Mouse (Mus musculus) ovary, postnatal 14 days (tissue): ENCODE data around the gene Slc19a2.

ENCODE experiments used
- DNase-seq: peaks from one replicate; pipeline ENCODE4 v3.0.0; 2022; ENCODE audit warnings: low spot score

The Slc19a2 gene

DNA sequence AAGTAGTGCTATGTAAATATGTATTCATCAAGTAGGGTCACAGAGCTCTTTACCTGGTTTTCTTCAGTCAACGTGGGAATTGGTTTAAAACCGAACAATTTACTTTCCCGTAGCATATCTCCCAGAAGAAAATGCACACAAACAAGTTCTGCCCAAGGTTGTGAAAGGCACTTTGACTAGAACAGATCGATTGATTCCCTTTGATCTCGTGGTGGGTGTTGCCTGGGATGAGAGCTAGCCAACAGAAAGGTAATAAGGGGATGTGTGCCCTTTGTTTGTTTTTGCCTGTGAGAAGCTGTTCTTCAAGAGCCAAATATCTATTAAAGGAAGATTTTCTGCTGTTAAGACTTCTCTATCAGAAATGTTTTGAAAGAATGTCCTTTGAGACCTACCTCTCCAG is 3.7 kb downstream of the Slc19a2 start:
- no peak for DNase-seq

DNA sequence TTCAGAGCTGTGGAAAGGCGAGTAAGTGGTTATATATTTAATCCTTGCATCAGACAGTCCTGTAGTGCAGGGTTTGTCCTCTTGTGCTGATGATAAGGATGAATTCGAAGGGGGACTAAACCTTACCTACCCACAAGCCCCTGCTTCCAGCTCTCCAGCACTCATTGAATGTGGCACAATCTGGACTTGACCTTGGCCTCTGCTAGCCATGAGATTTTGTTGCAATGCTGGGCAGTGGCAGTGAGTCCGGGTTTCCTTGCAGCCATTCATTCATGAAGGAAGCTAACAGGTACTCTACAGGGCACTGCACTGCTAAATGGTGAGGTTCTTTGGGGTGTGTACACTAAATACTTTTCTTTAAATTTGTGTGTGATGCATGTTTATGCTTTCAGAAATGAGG is 6.0 kb downstream of the Slc19a2 start:
- DNase-seq: no peak

DNA sequence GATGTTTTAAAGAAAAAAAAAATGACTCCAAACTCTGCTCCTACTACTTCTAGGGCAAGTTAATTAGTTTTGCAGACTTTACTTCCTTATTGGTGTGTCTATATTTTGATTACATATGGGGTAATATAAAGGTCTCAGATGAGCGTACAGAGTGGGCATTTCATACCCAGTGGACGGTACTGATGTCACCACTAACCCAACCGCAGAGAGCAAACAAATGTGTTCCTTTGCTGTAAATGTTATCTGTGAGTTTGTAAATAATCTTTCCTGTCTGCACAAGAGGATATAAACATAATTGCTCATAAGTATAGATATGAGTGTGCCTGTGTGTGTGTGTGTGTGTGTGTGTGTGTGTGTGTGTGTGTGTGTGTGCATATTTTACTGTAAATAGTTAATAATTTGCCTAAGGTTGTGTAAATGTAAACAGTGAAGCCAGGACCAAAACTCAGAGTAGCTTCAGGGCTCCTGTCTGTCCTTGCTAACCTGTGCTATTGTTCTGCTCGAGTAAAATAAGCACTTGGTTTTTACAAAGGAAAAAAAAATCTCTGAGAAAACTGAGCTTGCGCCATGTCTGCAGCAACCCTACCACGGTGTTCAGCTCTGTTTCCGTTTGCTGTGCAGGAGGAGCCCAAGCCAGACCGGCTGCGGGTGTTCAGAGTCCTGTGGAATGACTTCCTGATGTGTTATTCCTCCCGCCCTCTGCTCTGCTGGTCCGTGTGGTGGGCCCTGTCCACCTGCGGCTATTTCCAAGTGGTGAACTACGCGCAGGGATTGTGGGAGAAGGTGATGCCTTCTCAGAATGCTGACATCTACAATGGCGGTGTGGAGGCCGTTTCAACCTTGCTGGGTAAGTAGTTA is 11.6 kb downstream of the Slc19a2 start:
- DNase-seq: no peak

DNA sequence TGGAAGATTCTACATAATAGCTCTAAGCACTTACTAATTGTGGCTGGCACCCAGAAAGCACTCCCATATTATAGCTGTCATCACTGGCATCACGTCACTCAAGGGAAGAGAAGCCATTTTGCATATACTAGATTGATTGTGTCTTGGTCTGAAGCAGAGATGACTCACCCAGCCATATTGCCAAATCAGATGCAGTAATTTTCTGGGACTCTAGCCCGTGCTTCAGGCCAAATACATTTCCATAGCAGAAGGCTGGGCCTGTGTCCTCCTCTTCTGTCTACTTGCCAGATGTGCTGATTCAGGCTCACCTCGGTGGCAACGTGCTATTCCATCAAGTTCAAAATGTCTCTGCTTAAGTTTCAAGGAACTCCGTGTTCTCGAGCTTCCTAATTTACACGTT is 12.7 kb downstream of the Slc19a2 start:
- DNase-seq: no peak

DNA sequence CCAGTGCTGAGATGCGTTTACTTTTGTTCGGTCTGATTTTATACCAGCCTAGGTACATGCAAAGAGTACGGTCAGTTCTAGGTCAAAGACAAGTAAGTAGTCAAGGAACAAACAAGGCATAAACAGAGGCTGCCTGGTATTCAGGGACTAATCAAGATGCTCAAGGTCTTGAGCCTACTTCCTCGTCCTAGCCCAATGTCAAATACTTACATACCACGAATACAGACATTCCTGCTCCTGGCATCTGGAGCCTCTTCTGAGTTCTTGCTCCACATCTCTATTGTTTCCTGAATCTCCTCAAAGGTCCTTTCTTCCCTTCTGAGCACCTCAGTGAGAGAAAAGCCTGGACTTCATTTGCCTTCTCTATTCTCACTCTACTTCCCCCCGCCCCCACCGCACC is 22.1 kb downstream of the Slc19a2 start:
- DNase-seq: no peak

DNA sequence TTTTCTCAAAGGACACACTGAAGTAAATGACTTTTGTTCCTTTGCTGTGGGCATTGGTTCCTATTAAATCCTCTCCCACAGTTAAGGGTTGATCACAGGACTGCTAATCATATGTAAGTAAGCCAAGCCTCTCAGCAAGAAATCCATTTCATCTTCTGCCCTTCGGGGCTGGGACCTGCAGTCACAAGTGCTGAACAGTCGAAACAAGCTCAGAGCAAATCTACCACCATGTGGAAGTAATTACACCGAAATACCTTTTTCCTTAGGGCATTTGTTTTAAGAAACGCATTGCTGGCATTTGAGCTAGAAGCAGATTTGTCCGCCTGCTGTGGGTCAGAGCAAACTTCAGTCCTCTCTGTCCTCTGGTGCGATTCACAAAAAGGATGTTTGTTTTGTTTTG is 24.8 kb downstream of the Slc19a2 start:
- no peak for DNase-seq

DNA sequence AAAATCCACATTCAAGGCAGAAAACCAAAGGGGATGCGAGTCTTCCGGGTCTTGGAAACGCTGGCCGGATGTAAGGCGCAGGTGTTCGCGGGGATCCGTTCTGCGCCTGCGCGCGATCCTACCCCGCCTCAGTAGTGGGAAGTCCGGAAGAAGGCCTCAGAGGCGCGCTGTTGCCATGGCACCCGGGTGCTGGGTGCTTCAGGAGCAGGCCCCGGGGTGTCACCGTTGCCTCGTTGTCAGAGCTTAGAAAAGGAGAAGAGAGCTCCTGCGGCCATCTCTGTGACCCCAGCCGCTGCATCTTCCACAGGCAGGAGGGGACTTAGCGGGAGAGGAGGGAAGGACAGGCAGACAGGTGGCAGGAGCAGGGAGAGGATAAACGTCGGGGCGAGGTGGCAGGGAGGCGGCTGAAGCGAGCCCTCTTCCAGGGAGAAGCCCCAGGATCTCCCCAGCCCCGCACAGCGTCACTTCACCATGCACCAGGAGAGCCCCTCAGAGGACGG is 26.7 kb downstream of the Slc19a2 start, which contains the start of gene Ccdc181:
TSS of gene Ccdc181 (plus strand) at position 131 of the 500 bp plus-strand sequence.
- peak; percentile 80 for DNase-seq

DNA sequence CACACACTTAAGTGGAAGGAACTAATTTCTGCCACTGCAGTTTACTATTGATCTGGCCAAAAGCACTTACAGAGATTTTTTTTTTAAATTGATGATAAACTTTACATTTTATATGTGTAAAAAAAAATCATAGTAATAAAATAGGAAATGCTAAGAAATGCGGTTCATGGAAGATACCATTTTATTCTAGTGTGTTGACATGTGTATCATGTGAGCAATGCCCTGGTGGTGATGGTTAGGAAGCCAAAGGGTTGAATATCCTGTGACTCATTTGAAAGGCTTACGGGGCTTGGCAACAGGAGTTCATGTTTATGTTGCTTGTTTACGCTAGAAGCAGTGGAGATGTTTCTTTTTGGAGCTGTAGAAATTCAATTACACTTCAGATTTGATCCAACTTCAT is 27.7 kb downstream of the Slc19a2 start:
- no peak for DNase-seq

DNA sequence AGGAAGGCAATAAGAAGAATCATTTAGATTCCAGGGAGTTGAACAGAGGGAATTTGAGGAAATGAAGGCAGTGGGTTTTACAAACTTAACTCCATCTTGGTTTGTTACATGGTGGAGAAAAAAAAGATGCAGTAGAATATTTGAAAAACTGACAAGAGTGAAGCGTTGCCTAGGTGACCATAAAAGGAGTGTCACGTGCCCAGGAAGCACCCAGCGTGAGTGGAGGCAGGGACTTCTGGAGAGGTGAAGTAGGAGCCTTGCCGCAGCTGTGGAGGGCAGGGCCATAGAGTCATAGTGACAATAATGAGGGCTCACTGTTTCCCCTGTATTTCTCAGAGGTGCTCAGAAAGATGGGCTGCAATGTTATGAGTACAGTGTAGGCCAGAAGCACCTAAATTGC is 30.5 kb downstream of the Slc19a2 start:
- DNase-seq: no peak

DNA sequence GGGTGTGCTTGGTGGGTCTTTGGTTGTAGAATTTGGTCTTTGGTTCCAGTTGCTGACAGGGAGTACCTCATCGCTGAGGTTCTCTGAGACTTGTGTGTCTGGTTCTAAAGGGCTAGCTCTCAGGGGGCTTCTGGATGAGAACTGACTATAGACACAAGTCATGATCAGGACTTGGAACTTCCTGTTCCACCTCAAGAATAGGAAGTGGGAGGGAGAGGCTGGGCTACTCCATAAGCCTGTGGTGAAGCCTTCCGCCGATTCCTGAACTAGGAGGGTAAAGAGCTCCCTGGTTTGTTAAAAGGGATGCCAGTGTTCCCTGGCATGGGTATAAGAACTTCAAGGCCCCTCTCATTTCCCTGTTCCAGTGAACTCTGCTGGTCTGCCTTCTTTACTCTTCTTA is 35.2 kb downstream of the Slc19a2 start:
- DNase-seq: no peak

DNA sequence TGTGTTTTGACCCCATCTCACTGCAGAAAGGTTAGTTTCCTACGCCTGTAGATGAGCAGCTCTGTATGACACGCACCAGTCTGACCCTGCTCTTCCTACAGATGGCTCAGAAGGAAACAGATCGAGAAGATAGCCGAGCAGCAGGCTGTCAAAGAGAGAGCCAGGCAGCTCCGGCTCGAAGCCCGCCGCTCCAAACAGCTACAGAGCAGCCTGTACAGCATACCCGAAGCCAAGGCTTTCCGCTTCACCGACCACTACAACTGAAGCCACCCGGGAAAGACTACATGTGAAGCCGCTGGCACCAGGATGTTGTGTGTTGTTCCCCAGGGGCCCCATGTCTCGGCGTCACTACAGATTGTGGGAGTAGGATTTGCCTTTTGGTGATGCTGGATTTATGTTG is 38.6 kb downstream of the Slc19a2 start:
- no peak for DNase-seq

DNA sequence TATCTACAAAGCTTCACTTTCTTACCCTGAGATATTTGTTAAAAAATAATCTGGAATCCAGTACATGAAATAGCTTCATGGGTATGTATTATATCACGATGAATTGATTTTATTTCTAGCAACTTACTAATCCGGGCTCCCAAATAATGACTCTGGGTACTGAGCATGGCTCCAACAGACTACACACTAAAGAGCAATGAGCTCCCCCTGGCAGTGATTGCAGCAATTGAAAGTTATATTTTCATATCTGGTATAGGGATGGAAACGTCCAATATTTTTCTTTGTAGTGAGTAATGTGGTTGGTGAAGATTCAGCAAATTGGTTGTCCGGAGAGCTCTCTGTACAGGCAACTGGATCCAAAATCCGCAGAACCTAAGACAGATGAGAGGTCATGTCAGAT is 43.2 kb downstream of the Slc19a2 start:
- no peak for DNase-seq

DNA sequence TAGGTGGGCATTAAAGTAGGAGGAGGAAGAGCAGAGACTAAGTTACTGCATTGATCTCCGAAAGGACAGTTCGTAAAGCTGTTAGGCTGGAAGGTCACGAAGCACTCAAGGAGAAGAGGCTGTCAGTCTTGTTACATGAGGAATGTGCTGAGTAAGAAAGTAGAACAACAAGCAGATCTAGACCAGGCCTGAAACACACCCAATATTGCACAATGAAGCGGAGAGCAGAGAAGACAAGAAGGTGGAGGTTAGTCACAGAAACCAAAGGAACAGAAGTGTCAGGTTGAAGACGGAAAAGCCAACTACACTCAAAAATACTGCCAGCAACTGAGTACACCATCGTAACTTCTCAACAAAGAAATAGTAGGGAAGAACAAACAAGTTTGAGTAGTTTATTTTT is 45.2 kb downstream of the Slc19a2 start:
- DNase-seq: no peak

DNA sequence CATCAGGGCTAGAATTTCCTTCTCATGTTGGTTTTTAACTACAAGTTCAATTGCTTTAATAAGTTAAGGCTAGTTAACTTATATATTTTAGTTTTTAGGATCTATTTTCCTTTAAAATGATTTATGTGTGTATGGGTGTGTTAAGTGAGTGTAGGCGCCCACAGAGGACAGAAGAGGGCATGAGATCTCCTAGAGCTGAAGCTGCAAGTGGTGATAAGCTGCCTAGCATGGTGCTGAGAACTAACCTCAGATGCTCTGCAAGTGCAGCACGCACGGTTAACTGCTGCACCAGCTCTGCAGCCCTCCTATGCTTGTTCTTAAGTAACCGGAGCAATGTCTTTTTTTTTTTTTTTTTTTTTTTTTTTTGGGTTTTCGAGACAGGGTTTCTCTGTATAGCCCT is 47.6 kb downstream of the Slc19a2 start:
- no peak for DNase-seq

DNA sequence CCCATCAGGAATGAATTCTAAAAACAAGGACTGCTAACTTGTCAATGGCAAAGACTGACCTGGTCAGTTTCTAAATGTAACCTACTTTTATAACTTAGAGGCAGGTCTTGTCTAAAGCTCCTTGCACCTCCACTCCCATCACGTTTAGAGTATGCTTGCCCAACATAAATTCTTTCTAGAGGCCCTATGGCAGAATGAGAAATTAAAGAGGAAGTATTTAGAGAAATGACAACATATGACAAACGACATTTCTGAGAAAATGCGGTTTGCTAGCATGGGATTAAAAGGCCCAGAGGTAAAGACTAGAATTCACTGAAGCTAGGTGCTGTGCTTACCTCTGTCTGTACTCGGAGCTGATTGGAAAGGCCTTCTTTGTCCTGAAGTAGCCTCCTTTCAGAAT is 53.1 kb downstream of the Slc19a2 start:
- DNase-seq: no peak

DNA sequence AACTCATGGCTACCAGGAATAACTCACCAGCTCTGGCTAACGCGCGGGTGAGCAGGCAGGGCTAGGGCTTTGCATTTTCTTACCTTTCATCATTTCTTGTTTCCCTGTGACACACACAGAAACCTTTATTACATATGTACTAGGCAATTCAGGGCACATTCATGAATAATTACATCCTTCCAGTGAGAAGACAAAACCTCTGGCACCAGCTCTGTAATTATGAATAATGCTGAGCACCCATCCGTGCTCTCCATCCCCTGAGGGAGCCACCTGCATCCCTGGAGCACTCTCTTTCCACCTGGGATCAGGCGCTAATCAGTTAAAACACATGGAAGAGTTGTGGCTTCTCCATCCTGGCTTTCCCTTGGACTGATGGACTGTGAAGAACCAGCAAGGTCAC is 55.0 kb downstream of the Slc19a2 start, which contains the start of gene Nme7:
TSS of gene Nme7 (plus strand) at position 301 of the 400 bp plus-strand sequence.
- DNase-seq: no peak

DNA sequence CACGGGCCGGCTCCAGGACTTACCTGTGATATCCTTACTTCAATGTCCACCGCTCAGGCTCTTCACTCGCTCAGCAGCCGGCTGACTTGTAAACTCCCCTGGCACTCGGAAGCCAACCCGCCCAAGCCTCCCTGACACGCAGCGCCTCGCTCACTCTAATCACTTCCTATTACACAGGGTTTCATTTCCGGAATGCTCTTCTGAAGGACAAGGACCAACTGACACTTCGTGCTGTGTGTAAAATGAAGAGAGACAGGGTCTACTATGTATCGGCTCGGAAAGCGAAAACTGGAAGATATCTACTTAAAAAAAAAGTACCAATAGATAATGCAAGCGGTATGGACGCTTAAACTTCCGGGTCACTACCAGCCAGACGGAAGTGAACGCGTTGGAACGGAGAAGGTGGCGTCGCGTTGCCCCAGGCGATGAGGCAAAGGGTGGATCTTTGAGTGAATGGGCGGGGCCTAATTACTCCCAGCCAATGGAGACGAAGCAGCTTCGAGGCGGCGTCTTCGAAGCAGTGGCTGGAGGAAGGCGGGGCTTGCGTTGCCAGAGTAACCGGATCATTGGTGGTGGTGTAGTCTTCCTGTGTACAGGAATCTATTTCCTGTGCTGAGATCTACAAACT is 58.4 kb downstream of the Slc19a2 start, which contains the start of gene Blzf1:
TSS of gene Blzf1 (minus strand) at position 366 of the 628 bp plus-strand sequence.
- DNase-seq: peak; percentile 91

DNA sequence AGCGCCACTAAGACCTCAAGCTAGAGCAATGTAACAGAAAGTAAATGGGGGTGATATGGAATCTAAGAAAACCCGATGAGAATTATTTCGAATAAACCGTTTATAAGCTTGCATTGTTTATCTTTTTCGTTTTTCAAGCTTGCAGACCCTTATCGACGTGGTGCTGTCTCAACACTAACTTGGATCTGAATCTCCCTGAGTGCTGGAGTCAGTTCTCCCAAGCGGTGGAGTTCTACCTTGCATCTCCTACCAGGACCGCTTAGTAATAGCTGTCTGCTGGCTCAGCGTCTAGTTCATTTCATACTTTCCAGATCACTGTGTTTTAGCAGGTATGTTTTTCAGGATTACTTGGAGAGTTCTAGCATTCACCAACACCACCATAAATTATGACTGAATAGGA is 59.1 kb downstream of the Slc19a2 start:
- DNase-seq: no peak

DNA sequence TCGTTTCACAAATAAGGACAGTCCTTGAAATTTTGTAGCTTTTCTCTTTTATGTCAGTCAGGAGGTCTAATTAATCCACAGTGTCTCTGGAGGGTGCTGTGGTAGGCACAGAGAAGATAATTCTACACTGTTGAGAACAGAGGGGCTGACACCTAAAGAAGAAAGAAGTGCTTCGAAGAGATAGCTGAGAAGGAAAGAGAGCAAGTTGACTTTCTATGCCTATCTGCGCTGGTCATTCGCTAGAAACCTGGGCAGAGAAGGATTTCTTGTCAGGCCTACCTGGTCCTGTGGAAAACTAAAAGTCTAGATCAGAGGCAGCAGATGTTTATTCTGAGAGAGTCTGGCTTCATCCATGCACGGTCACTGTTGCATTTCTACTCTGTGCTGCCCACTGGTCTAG is 65.2 kb downstream of the Slc19a2 start:
- no peak for DNase-seq
